Mouse (Mus musculus) cerebellum, adult 2 months (tissue): Measurements from ENCODE around the gene Cnn3.

Experiments
- CTCF ChIP-seq: fragments of 200-500 bp; IDR thresholded peaks from 2 replicates; pipeline ENCODE4 v1.5.1; 2011; ENCODE audit warnings: low read depth, mild to moderate bottlenecking, control low read depth, low read length, moderate library complexity, borderline replicate concordance; ENCODE audit not compliant: insufficient read depth
- POLR2A ChIP-seq: fragments of 200-500 bp; IDR thresholded peaks from 2 replicates; pipeline ENCODE4 v1.6.1; 2011; ENCODE audit warnings: low read length, control low read depth, borderline replicate concordance; ENCODE audit not compliant: insufficient read depth

GRCm38 (mm10) chr3:121429469-121429868 is 3.2 kb downstream of the Cnn3 start:
- TF ChIP-seq CTCF = no peak
- TF ChIP-seq POLR2A = no peak
